Mouse (Mus musculus): ENCODE measurements at regions not wholly inside any gene's neighbourhood (a gene's known extent, or its start where the extent isn't known, plus 50 kb on each side); places are given as distances from the start of the nearest gene placed in this dataset.

DNA sequence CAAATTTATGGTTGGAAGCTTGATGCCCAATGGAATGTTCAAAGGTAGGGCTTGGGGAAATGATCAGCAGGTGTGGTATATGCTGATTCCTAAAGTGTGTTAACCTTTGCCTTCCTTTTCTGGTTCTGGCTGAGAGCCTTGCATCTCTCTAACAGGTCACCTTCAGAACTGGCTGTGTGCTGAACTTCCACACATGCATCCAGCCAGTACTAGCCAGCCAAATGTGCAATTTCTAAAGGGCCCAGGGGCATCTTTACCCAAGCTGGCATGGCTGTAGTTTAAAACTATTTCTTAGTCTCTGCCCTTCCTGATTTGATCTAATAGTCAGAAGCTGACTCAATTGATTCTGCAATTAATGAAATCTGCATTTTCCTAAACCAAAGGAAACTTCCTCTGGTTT, 68.6 kb upstream of the Dppa4 start:
- TF ChIP-seq CTCF (conservative IDR thresholded peaks at IDR 0.05; ENCODE audit: insufficient read depth, insufficient read length, low read depth, low read length) (no peak), POLR2A (IDR thresholded peaks at IDR 0.05; ENCODE audit: low read depth, low read length) (no peak)

Measured in kidney, adult 2 months (tissue).